Mouse (Mus musculus): ENCODE data around the gene Agap2. TPM values are rescaled to one million over a fixed set of nuclear protein-coding genes. Genes with fewer than 3 reads are reported as not detected.

Agap2 gene
- polyA plus RNA-seq, 1 experiment = 15.6 TPM

- Histone ChIP-seq H3K36me3 (ENCODE audit: control insufficient read depth, insufficient read depth, low read length) (peaks cover under 1% of the 10 kb centered on the region), H3K27me3 (ENCODE audit: control insufficient read depth, insufficient read depth, low read length) (no peaks in the 10 kb centered on the region), H3K27ac (ENCODE audit: insufficient read depth, low read depth, low read length) (peak overlapping the region; percentile 100), H3K4me1 (ENCODE audit: control insufficient read depth, insufficient read depth, insufficient read length, low read length) (peaks cover 35% of the 10 kb centered on the region), H3K4me3 (ENCODE audit: low read depth, low read length) (no peak overlapping the region)
- TF ChIP-seq CTCF (IDR thresholded peaks at IDR 0.05; ENCODE audit: extremely low read depth, insufficient read length, insufficient replicate concordance, low read depth, low read length) = no peak
- no peak; the same call in 1 of the 2 replicates for TF ChIP-seq POLR2A (IDR thresholded peaks at IDR 0.05; ENCODE audit: low read depth, low read length)
- WGBS = 21% methylated on average over 8 of the region's 8 CpGs
Measured at GRCm38 (mm10) chr10:127135118-127135836, 60.2 kb downstream of the Agap2 start.

GRCm38 (mm10) chr10:127136510-127136909 is 61.4 kb downstream of the Agap2 start:
- Histone ChIP-seq H3K4me3 (ENCODE audit: low read depth, low read length) (no peak overlapping the region), H3K27ac (ENCODE audit: insufficient read depth, low read depth, low read length) (peak overlapping the region; percentile 100), H3K36me3 (ENCODE audit: control insufficient read depth, insufficient read depth, low read length) (peaks cover 5% of the 10 kb centered on the region), H3K4me1 (ENCODE audit: control insufficient read depth, insufficient read depth, insufficient read length, low read length) (peaks cover 41% of the 10 kb centered on the region), H3K27me3 (ENCODE audit: control insufficient read depth, insufficient read depth, low read length) (no peaks in the 10 kb centered on the region)
- TF ChIP-seq CTCF (IDR thresholded peaks at IDR 0.05; ENCODE audit: extremely low read depth, insufficient read length, insufficient replicate concordance, low read depth, low read length) (no peak), POLR2A (IDR thresholded peaks at IDR 0.05; ENCODE audit: low read depth, low read length) (no peak)
- 18% methylated on average over 4 of the region's 4 CpGs for WGBS

GRCm38 (mm10) chr10:127137896-127138295 is 62.8 kb downstream of the Agap2 start:
- Histone ChIP-seq H3K4me1 (ENCODE audit: control insufficient read depth, insufficient read depth, insufficient read length, low read length) (peaks cover 43% of the 10 kb centered on the region), H3K27me3 (ENCODE audit: control insufficient read depth, insufficient read depth, low read length) (no peaks in the 10 kb centered on the region), H3K27ac (ENCODE audit: insufficient read depth, low read depth, low read length) (peak overlapping the region; percentile 100), H3K4me3 (ENCODE audit: low read depth, low read length) (no peak overlapping the region), H3K36me3 (ENCODE audit: control insufficient read depth, insufficient read depth, low read length) (peaks cover 7% of the 10 kb centered on the region)
- TF ChIP-seq POLR2A (IDR thresholded peaks at IDR 0.05; ENCODE audit: low read depth, low read length) = no peak
- TF ChIP-seq CTCF (IDR thresholded peaks at IDR 0.05; ENCODE audit: extremely low read depth, insufficient read length, insufficient replicate concordance, low read depth, low read length) = no peak
- 25% methylated on average over 3 of the region's 3 CpGs for WGBS

- H3K27ac ChIP-seq (ENCODE audit: insufficient read depth, low read depth, low read length) = peak overlapping the region; percentile 100
- TF ChIP-seq POLR2A (IDR thresholded peaks at IDR 0.05; ENCODE audit: low read depth, low read length) (peak; percentile 58; the same call in 1 of the 2 replicates), CTCF (IDR thresholded peaks at IDR 0.05; ENCODE audit: extremely low read depth, insufficient read length, insufficient replicate concordance, low read depth, low read length) (no peak)
- no peaks in the 10 kb centered on the region for H3K27me3 ChIP-seq (ENCODE audit: control insufficient read depth, insufficient read depth, low read length)
- no peak overlapping the region for H3K4me3 ChIP-seq (ENCODE audit: low read depth, low read length)
- H3K4me1 ChIP-seq (ENCODE audit: control insufficient read depth, insufficient read depth, insufficient read length, low read length) = peaks cover 37% of the 10 kb centered on the region
- H3K36me3 ChIP-seq (ENCODE audit: control insufficient read depth, insufficient read depth, low read length) = peaks cover 12% of the 10 kb centered on the region
- WGBS = 25% methylated on average over 18 of the region's 18 CpGs
Measured at GRCm38 (mm10) chr10:127138328-127139141, 63.5 kb downstream of the Agap2 start.

- H3K36me3 ChIP-seq (ENCODE audit: control insufficient read depth, insufficient read depth, low read length) = peaks cover 24% of the 10 kb centered on the region
- H3K27ac ChIP-seq (ENCODE audit: insufficient read depth, low read depth, low read length) = peak overlapping the region; percentile 43
- H3K27me3 ChIP-seq (ENCODE audit: control insufficient read depth, insufficient read depth, low read length) = no peaks in the 10 kb centered on the region
- TF ChIP-seq CTCF (IDR thresholded peaks at IDR 0.05; ENCODE audit: extremely low read depth, insufficient read length, insufficient replicate concordance, low read depth, low read length) (no peak), POLR2A (IDR thresholded peaks at IDR 0.05; ENCODE audit: low read depth, low read length) (no peak)
- peaks cover 33% of the 10 kb centered on the region for H3K4me1 ChIP-seq (ENCODE audit: control insufficient read depth, insufficient read depth, insufficient read length, low read length)
- H3K4me3 ChIP-seq (ENCODE audit: low read depth, low read length) = no peak overlapping the region
- 68% methylated on average over 11 of the region's 11 CpGs for WGBS
Measured at GRCm38 (mm10) chr10:127140971-127141370, 65.9 kb downstream of the Agap2 start.

GRCm38 (mm10) chr10:127141500-127141899 is 66.4 kb downstream of the Agap2 start:
- Histone ChIP-seq H3K4me3 (ENCODE audit: low read depth, low read length) (no peak overlapping the region), H3K36me3 (ENCODE audit: control insufficient read depth, insufficient read depth, low read length) (peaks cover 24% of the 10 kb centered on the region), H3K27ac (ENCODE audit: insufficient read depth, low read depth, low read length) (peak overlapping the region; percentile 43; the same call in 1 of the 2 replicates), H3K4me1 (ENCODE audit: control insufficient read depth, insufficient read depth, insufficient read length, low read length) (peaks cover 31% of the 10 kb centered on the region), H3K27me3 (ENCODE audit: control insufficient read depth, insufficient read depth, low read length) (no peaks in the 10 kb centered on the region)
- TF ChIP-seq POLR2A (IDR thresholded peaks at IDR 0.05; ENCODE audit: low read depth, low read length) (no peak), CTCF (IDR thresholded peaks at IDR 0.05; ENCODE audit: extremely low read depth, insufficient read length, insufficient replicate concordance, low read depth, low read length) (no peak)
- WGBS = 73% methylated on average over 8 of the region's 8 CpGs

Other genes with a start within 250 kb of the Agap2 start
- gene Atp23, start 173.9 kb upstream of the Agap2 start, polyA plus RNA-seq (2012; rRNA removed) = 3.6 and 6.3 TPM in 2 replicates
- 43.9 and 118 TPM in 2 replicates for gene Ctdsp2, start 96.6 kb upstream of the Agap2 start, polyA plus RNA-seq (2012; rRNA removed)
- gene Avil, start 74.6 kb upstream of the Agap2 start, polyA plus RNA-seq (2012; rRNA removed) = 2.4 and 6.9 TPM in 2 replicates
- gene Tsfm, start 44.4 kb upstream of the Agap2 start, polyA plus RNA-seq (2012; rRNA removed) = 24.7 and 36.4 TPM in 2 replicates
- gene Mettl1, start 33.9 kb upstream of the Agap2 start, polyA plus RNA-seq (2012; rRNA removed) = 9.6 and 10.3 TPM in 2 replicates
- gene Eef1akmt3, start 33.8 kb upstream of the Agap2 start, polyA plus RNA-seq (2012; rRNA removed) = 1.2 TPM in 2 replicates
- 0.22 and 0.29 TPM in 2 replicates for gene Cyp27b1, start 27.0 kb upstream of the Agap2 start, polyA plus RNA-seq (2012; rRNA removed)
- 1.9 and 6.9 TPM in 2 replicates for gene March9, start 15.1 kb upstream of the Agap2 start, polyA plus RNA-seq (2012; rRNA removed)
- gene Cdk4, start 11.8 kb upstream of the Agap2 start, polyA plus RNA-seq (2012; rRNA removed) = 57.6 and 108 TPM in 2 replicates
- gene Tspan31, start 5.0 kb upstream of the Agap2 start, polyA plus RNA-seq (2012; rRNA removed) = 36.1 and 48.9 TPM in 2 replicates
- 59.8 and 117 TPM in 2 replicates for gene Os9, start 45.8 kb downstream of the Agap2 start, polyA plus RNA-seq (2012; rRNA removed)
- gene B4galnt1, start 89.9 kb downstream of the Agap2 start, polyA plus RNA-seq (2012; rRNA removed) = 228 and 484 TPM in 2 replicates
- 0.56 and 0.85 TPM in 2 replicates for gene Slc26a10, start 105.4 kb downstream of the Agap2 start, polyA plus RNA-seq (2012; rRNA removed)
- gene Arhgef25, start 114.8 kb downstream of the Agap2 start, polyA plus RNA-seq (2012; rRNA removed) = 8.8 and 10.4 TPM in 2 replicates
- 24.0 and 35.3 TPM in 2 replicates for gene Dtx3, start 120.4 kb downstream of the Agap2 start, polyA plus RNA-seq (2012; rRNA removed)
- gene Pip4k2c, start 136.3 kb downstream of the Agap2 start, polyA plus RNA-seq (2012; rRNA removed) = 13.8 and 31.4 TPM in 2 replicates
- 1.1 and 1.8 TPM in 2 replicates for gene Kif5a, start 188.1 kb downstream of the Agap2 start, polyA plus RNA-seq (2012; rRNA removed)
- 92.0 and 190 TPM in 2 replicates for gene Dctn2, start 191.1 kb downstream of the Agap2 start, polyA plus RNA-seq (2012; rRNA removed)
- 39.3 and 76.2 TPM in 2 replicates for gene Mbd6, start 213.7 kb downstream of the Agap2 start, polyA plus RNA-seq (2012; rRNA removed)
- 24.0 and 30.7 TPM in 2 replicates for gene Mars, start 236.5 kb downstream of the Agap2 start, polyA plus RNA-seq (2012; rRNA removed)
- gene Arhgap9, start 246.7 kb downstream of the Agap2 start, polyA plus RNA-seq (2012; rRNA removed) = 7.1 and 11.2 TPM in 2 replicates